Mouse (Mus musculus) stomach, postnatal 0 days (tissue): ENCODE measurements around the gene Hnrnpul1. TPM values are rescaled to one million over a fixed set of nuclear protein-coding genes. Genes with fewer than 3 reads are reported as not detected.

Source experiments
- ATAC-seq: fragments of 200-750 bp; cut with Nextera tagmentation; 2 replicates; pipeline ENCODE4 v1.8.0; 2017; ENCODE audit not compliant: low FRiP score, low TSS enrichment
- DNase-seq: peaks from one replicate; pipeline ENCODE4 v3.0.0-alpha.2; 2016; ENCODE audit warnings: low spot score
- H3K27ac ChIP-seq: fragments of 300-500 bp; sonication (generic); replicated peaks from 2 replicates; pipeline ENCODE4 v1.5.1; 2014; ENCODE audit warnings: mild to moderate bottlenecking, control low read depth
- H3K27me3 ChIP-seq: fragments of 300-500 bp; sonication (generic); 2 replicates; pipeline ENCODE4 v1.6.1; 2014; ENCODE audit warnings: low read length; ENCODE audit not compliant: control insufficient read depth, insufficient read depth
- H3K36me3 ChIP-seq: fragments of 300-500 bp; sonication (generic); 2 replicates; pipeline ENCODE4 v1.6.1; 2014; ENCODE audit warnings: low read length, mixed read lengths; ENCODE audit not compliant: control insufficient read depth, insufficient read depth
- H3K4me1 ChIP-seq: fragments of 300-500 bp; sonication (generic); replicated peaks from 2 replicates; pipeline ENCODE4 v1.6.1; 2014; ENCODE audit warnings: antibody characterized with exemption; ENCODE audit not compliant: control insufficient read depth, insufficient read depth
- H3K4me2 ChIP-seq: fragments of 300-500 bp; sonication (generic); replicated peaks from 2 replicates; pipeline ENCODE4 v1.6.1; 2014; ENCODE audit warnings: low read depth, mild to moderate bottlenecking, control low read depth, moderate library complexity
- H3K4me3 ChIP-seq: fragments of 300-500 bp; sonication (generic); 2 replicates; pipeline ENCODE4 v1.5.1; 2014; ENCODE audit warnings: low read depth, low read length, control low read depth
- H3K9ac ChIP-seq: fragments of 300-500 bp; sonication (generic); 2 replicates; pipeline ENCODE4 v1.6.1; 2014; ENCODE audit warnings: mild to moderate bottlenecking, low read length, control low read depth, mixed read lengths
- H3K9me3 ChIP-seq: fragments of 300-500 bp; sonication (generic); 2 replicates; pipeline ENCODE4 v1.6.1; 2016; ENCODE audit warnings: low read length; ENCODE audit not compliant: control insufficient read depth
- CTCF ChIP-seq: IDR thresholded peaks from 2 replicates; pipeline ENCODE4 v1.5.1; 2016; ENCODE audit warnings: antibody characterized with exemption, low read depth, mild to moderate bottlenecking, moderate library complexity
- EP300 ChIP-seq: optimal IDR thresholded peaks from 2 replicates; pipeline ENCODE3; 2016; ENCODE audit warnings: antibody characterized with exemption
- WGBS: fragments of 180-500 bp; shearing (Covaris S2); extraction: QIAGEN DNeasy Blood & Tissue Kit; methylation state at CpG from one replicate; pipeline ENCODE4 v1.1.7; 2014; 5-methylcytosine and 5-hydroxymethylcytosine counted together
- polyA plus RNA-seq: library from polyadenylated mRNA; unstranded; fragments of >200 nt; fragmentation: Nextera tagmentation; extraction: Ambion mirVana; gene quantifications from 2 replicates; pipeline ENCODE4 v1.2.1, GENCODE M21; 2015

Hnrnpul1 gene
- polyA plus RNA-seq, 1 experiment from 2014 or later: 27.5 TPM

DNA sequence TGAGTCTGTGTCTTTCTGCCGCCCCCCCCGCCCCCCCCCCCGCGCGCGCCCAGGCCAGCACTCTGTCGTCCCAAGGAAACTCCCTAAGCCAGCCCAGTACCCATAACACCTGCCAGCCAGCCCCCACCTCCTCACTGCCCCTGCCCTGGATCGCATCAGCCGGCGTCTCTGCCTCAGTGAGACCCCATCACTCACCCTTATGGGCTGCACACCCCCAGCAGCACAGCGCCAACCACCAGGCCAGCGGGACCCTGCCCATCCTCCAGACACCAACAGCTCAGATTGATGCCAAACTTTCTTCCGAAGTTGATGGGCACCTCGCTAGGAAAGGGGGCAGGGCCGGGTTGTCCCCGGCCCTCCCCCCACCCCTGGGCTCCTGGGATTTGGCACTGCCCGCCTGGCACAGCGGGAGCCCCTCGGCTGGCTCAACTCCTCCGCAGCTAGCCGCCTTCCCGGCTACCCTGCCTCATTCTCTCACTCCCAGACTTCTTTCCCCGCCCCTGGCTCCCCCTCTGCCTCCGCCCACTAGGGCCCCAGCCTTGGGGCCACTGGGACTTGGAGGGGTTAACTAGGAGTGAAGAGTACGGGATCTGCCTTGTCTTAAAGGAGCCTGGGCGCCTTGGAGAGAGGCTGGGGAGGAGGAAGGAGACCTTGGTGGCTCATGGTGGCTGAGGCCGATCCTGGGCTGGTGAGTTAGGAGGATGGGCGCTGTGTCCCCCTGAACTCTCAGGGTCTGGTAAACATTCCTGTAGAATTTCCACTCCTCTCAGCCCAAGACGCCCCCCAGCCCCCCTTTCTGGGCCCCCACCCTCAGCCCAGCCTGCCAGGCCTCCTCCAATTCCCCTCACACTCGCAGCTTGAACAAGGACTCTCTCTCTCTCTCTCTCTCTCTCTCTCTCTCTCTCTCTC, 33.9 kb upstream of the Hnrnpul1 start, which contains the start of gene Axl:
Gene Axl, minus strand, starts transcription at position 486 of the 909 bp plus-strand sequence.
- ATAC-seq: peak; percentile 83
- peak within 1 kb of the TSS; percentile 80 for H3K9ac ChIP-seq
- no peaks in the 10 kb centered on the region for H3K9me3 ChIP-seq
- H3K4me1 ChIP-seq: 0 out of 2 replicates have a peak, but pooled peaks cover 4% of the 10 kb centered on the region
- no peak for TF ChIP-seq EP300
- no peak for TF ChIP-seq CTCF
- peak; percentile 66 for DNase-seq
- H3K27me3 ChIP-seq: no peaks in the 10 kb centered on the region
- H3K4me2 ChIP-seq: peak within 1 kb of the TSS; percentile 77
- peak within 1 kb of the TSS; percentile 87 for H3K27ac ChIP-seq
- H3K36me3 ChIP-seq: no peaks in the 10 kb centered on the region
- peak within 1 kb of the TSS; percentile 63 for H3K4me3 ChIP-seq
- WGBS: under 1% methylated on average over 22 of the region's 30 CpGs

DNA sequence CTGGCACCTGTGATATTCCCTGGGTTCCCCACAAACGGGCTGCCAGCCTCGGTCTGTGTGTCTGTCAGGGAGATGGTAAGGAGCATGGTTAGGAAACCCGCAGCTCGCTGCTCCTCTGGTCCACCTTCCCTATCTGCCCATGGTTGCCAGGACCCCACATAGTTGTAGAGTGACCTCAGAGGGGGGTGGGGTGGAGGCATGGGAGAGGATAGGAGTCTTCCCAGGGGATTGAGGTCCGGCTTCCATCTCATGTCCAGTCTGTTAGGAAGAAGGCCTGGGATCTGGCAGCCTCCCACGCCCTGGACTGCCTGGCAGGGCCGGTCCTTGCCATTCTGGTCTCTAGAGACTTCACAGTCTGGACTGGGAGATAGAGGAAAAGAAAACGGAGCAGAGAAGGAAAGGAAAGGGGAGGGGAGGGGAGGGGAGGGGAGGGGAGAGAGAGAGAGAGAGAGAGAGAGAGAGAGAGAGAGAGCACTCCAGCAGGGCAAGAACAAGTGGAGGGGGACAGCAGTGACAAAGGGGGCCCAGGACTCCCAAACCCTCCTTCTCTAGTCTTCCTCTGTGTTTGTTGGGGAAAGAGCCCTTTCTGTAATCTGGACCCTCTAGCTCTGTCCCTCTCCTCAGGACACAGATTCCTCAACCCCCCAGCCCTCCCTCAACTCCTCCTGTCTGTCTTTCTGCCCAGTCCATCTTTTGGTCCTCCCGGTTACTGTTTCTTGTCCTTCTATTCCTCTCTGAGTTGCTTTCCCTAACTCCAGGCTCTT, 33.1 kb upstream of the Hnrnpul1 start:
- no peak for DNase-seq
- Histone ChIP-seq H3K27ac (peak overlapping the region; percentile 87), H3K9ac (peak overlapping the region; percentile 80), H3K27me3 (no peaks in the 10 kb centered on the region), H3K9me3 (no peaks in the 10 kb centered on the region), H3K36me3 (no peaks in the 10 kb centered on the region), H3K4me2 (peak overlapping the region; percentile 77), H3K4me3 (peak overlapping the region; percentile 63), H3K4me1 (0 out of 2 replicates have a peak, but pooled peaks cover 4% of the 10 kb centered on the region)
- WGBS: 21% methylated on average over 8 of the region's 9 CpGs
- ATAC-seq: 0 out of 2 replicates have a peak, but pooled peaks have one; percentile 19
- TF ChIP-seq EP300: no peak
- no peak for TF ChIP-seq CTCF

DNA sequence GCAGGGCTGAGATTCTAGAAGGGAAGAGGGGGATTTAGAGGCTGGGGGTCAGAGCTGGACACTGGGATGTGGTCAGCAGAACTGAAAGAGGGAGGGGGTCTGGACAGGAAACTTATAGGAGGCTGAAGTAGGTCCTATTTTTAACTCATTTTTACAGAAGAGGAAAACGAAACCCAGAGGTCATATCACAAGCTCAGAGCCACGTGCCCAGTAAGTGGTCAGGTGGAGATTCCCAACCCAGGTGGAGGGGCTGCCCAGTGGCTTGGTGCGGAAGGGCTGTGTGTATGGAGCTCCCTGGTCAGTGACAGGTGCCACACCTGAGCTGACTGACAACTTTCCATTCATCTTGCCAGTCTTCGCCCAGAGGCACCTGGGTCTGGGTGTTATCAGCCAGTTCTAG, 32.4 kb upstream of the Hnrnpul1 start:
- TF ChIP-seq CTCF (no peak), EP300 (no peak)
- Histone ChIP-seq H3K9me3 (no peaks in the 10 kb centered on the region), H3K4me2 (peak overlapping the region; percentile 77), H3K9ac (peak overlapping the region; percentile 14; the same call in 1 of the 2 replicates), H3K4me1 (0 out of 2 replicates have a peak, but pooled peaks cover 4% of the 10 kb centered on the region), H3K4me3 (peak overlapping the region; percentile 63; the same call in 1 of the 2 replicates), H3K36me3 (no peaks in the 10 kb centered on the region), H3K27me3 (no peaks in the 10 kb centered on the region), H3K27ac (no peak overlapping the region)
- 55% methylated on average over 4 of the region's 4 CpGs for WGBS
- DNase-seq (no peak), ATAC-seq (no peak)

DNA sequence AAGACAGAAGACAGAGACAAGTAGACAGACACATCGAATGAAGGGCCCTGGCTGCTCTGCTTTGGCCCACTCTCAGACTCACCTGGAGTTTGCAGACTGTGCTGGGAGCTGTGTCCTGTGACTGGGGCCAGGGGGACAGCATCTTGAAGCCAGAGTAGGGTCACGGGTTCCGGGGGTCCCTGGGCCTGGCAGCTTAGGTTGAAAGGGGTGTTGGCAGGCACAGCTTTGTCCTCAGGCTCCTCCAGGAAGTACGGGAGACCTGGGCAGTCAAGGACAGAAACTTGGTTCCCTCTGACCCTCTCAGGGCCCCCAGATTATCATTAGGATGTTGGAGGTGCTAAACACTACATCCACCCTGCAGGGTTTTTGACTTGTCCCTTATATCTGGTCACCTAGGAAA, 31.2 kb upstream of the Hnrnpul1 start:
- H3K9ac ChIP-seq: no peak overlapping the region
- no peaks in the 10 kb centered on the region for H3K9me3 ChIP-seq
- H3K4me2 ChIP-seq: no peak overlapping the region
- no peak overlapping the region for H3K27ac ChIP-seq
- no peak overlapping the region for H3K4me3 ChIP-seq
- DNase-seq (no peak), ATAC-seq (no peak)
- H3K4me1 ChIP-seq: peaks cover 9% of the 10 kb centered on the region; the same call in 1 of the 2 replicates
- H3K36me3 ChIP-seq: no peaks in the 10 kb centered on the region
- 72% methylated on average over 4 of the region's 4 CpGs for WGBS
- TF ChIP-seq CTCF (no peak), EP300 (no peak)
- H3K27me3 ChIP-seq: no peaks in the 10 kb centered on the region

DNA sequence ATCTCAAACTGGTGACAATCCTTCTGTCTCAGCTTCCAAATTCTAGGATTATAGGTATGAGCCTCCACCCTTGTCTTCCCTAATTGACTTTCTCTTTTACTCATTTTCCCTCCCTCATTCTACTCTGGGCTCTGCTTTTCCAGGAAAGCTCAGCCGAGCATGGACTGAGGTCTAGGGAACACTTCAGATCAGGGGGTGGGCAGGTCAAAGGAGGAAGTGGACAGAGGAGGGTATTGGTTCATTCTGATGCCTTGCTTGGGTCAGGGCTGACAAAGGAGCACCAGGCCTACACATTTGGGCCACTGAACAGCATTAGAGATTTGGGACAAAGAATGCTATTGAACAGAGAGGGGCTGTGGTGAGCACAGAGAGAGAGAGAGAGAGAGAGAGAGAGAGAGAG, 30.3 kb upstream of the Hnrnpul1 start:
- H3K4me3 ChIP-seq: no peak overlapping the region
- no peak overlapping the region for H3K4me2 ChIP-seq
- no peak overlapping the region for H3K27ac ChIP-seq
- H3K9me3 ChIP-seq: no peaks in the 10 kb centered on the region
- TF ChIP-seq CTCF: no peak
- DNase-seq (no peak), ATAC-seq (no peak)
- 48% methylated on average over 1 of the region's 1 CpGs for WGBS
- no peak overlapping the region for H3K9ac ChIP-seq
- no peaks in the 10 kb centered on the region for H3K27me3 ChIP-seq
- peaks cover 9% of the 10 kb centered on the region; the same call in 1 of the 2 replicates for H3K4me1 ChIP-seq
- H3K36me3 ChIP-seq: no peaks in the 10 kb centered on the region
